Mouse (Mus musculus) C2C12 (cell line): Measurements from ENCODE around the gene Ccdc54. TPM values are rescaled to one million over a fixed set of nuclear protein-coding genes. Genes with fewer than 3 reads are reported as not detected.

Experiments used
- H3K27me3 ChIP-seq: one replicate; pipeline ENCODE4 v1.6.1; 2011; ENCODE audit not compliant: control insufficient read depth, insufficient read depth, insufficient read length
- H3K36me3 ChIP-seq: one replicate; pipeline ENCODE4 v1.6.1; 2011; ENCODE audit not compliant: control insufficient read depth, insufficient read depth
- H3K4me3 ChIP-seq: one replicate; pipeline ENCODE4 v1.5.1; 2011; ENCODE audit warnings: mild to moderate bottlenecking, control low read depth; ENCODE audit not compliant: poor library complexity, insufficient read depth, severe bottlenecking
- H3K79me2 ChIP-seq: one replicate; pipeline ENCODE4 v1.6.1; 2011; ENCODE audit not compliant: control insufficient read depth, insufficient read depth
- H3K79me3 ChIP-seq: one replicate; pipeline ENCODE4 v1.6.1; 2011; ENCODE audit warnings: low read depth, control low read depth
- H3ac ChIP-seq: one replicate; pipeline ENCODE3; 2011; ENCODE audit warnings: low read depth; ENCODE audit not compliant: control insufficient read depth, insufficient read length
- CEBPB ChIP-seq: IDR thresholded peaks from one replicate; pipeline ENCODE4 v1.6.1; 2011; ENCODE audit warnings: low read depth, mild to moderate bottlenecking, control low read depth, moderate library complexity
- CTCF ChIP-seq: IDR thresholded peaks from one replicate; pipeline ENCODE4 v1.5.1; 2011; ENCODE audit not compliant: control insufficient read depth, insufficient read depth, insufficient read length
- FOSL1 ChIP-seq: IDR thresholded peaks from one replicate; pipeline ENCODE4 v1.8.0; 2011; ENCODE audit warnings: mild to moderate bottlenecking, low read length; ENCODE audit not compliant: poor library complexity, insufficient read depth, severe bottlenecking
- MAX ChIP-seq: IDR thresholded peaks from one replicate; pipeline ENCODE4 v1.6.1; 2011; ENCODE audit warnings: mild to moderate bottlenecking, control low read depth
- MYOD1 ChIP-seq: IDR thresholded peaks from one replicate; pipeline ENCODE4 v1.6.1; 2011; ENCODE audit warnings: low read depth; ENCODE audit not compliant: control insufficient read depth, insufficient read length
- MYOG ChIP-seq: IDR thresholded peaks from one replicate; pipeline ENCODE4 v1.6.1; 2011; ENCODE audit not compliant: control insufficient read depth, insufficient read length; ENCODE audit errors: extremely low read depth
- USF1 ChIP-seq: IDR thresholded peaks from one replicate; pipeline ENCODE4 v1.6.1; 2011; ENCODE audit warnings: low read depth, mild to moderate bottlenecking, control low read depth, moderate library complexity
- long read RNA-seq, 2 experiments: library from polyadenylated mRNA; unstranded; transcript quantifications; one replicate each; pipeline ENCODE4 v2.0.0; 2019 to 2020
- polyA plus RNA-seq: library from polyadenylated mRNA; unstranded; fragments of >200 nt; fragmentation: generic; extraction: Trizol; gene quantifications from one replicate; pipeline ENCODE4 v1.2.1, GENCODE M21; 2012; ENCODE audit warnings: missing spikeins

Gene Ccdc54
- not detected for polyA plus RNA-seq
- long read RNA-seq, experiment 1, result 0 reads
- long read RNA-seq, experiment 2, result 0 reads

DNA sequence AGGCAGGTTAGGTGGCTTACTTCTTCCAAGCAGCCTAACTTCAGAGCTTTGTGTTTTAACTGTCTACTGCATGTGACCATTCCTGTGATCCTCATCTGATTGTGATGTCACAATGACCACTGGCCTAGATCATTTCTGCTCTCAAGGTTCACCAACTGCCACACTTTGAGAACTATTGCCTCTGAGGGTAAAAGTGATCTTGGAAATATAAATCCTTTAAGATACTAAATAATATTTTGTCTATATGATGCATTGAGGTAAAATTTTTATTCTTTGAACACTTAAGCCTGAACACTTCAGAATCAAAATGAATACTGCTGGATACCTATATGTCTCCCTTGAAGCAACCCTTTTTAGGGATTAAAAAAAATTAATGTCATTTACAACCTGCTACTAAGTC lies at the start of gene Ccdc54:
Gene Ccdc54, minus strand, starts transcription at position 101 of the 400 bp plus-strand sequence.
- no peak within 1 kb of the TSS for H3ac ChIP-seq
- no peaks in the 10 kb centered on the region for H3K36me3 ChIP-seq
- H3K4me3 ChIP-seq, result no peak within 1 kb of the TSS
- no peak for TF ChIP-seq CEBPB
- no peak for TF ChIP-seq USF1
- no peak for TF ChIP-seq MYOD1
- TF ChIP-seq MAX, result no peak
- no peak for TF ChIP-seq FOSL1
- no peak for TF ChIP-seq MYOG
- TF ChIP-seq CTCF, result no peak
- H3K27me3 ChIP-seq, result no peaks in the 10 kb centered on the region
- H3K79me3 ChIP-seq, result no peaks in the 10 kb centered on the region
- H3K79me2 ChIP-seq, result no peaks in the 10 kb centered on the region

- Histone ChIP-seq H3K4me3 (no peak overlapping the region), H3K36me3 (no peaks in the 10 kb centered on the region), H3K79me2 (no peaks in the 10 kb centered on the region), H3K79me3 (no peaks in the 10 kb centered on the region), H3ac (no peak overlapping the region), H3K27me3 (no peaks in the 10 kb centered on the region)
- TF ChIP-seq FOSL1 (no peak), USF1 (no peak), MYOD1 (peak; percentile 60), CEBPB (peak; percentile 27), MYOG (no peak), MAX (no peak), CTCF (no peak)
Observed at GRCm38 (mm10) chr16:50632585-50632984, 41.6 kb upstream of the Ccdc54 start.

- no peaks in the 10 kb centered on the region for H3K36me3 ChIP-seq
- H3K79me2 ChIP-seq, result no peaks in the 10 kb centered on the region
- TF ChIP-seq MYOD1, result no peak
- TF ChIP-seq MAX, result no peak
- TF ChIP-seq MYOG, result no peak
- no peak for TF ChIP-seq USF1
- no peak for TF ChIP-seq CTCF
- no peak for TF ChIP-seq CEBPB
- no peak for TF ChIP-seq FOSL1
- H3K79me3 ChIP-seq, result no peaks in the 10 kb centered on the region
- H3ac ChIP-seq, result no peak overlapping the region
- no peaks in the 10 kb centered on the region for H3K27me3 ChIP-seq
- no peak overlapping the region for H3K4me3 ChIP-seq
Observed at GRCm38 (mm10) chr16:50615569-50615968, 24.6 kb upstream of the Ccdc54 start.

GRCm38 (mm10) chr16:50612944-50613343 lies 22.0 kb upstream of the Ccdc54 start:
- H3K36me3 ChIP-seq, result no peaks in the 10 kb centered on the region
- no peaks in the 10 kb centered on the region for H3K79me3 ChIP-seq
- no peak overlapping the region for H3ac ChIP-seq
- no peak overlapping the region for H3K4me3 ChIP-seq
- TF ChIP-seq CEBPB (no peak), CTCF (no peak), MYOG (no peak), MYOD1 (no peak), MAX (no peak)
- no peaks in the 10 kb centered on the region for H3K79me2 ChIP-seq
- H3K27me3 ChIP-seq, result no peaks in the 10 kb centered on the region

DNA sequence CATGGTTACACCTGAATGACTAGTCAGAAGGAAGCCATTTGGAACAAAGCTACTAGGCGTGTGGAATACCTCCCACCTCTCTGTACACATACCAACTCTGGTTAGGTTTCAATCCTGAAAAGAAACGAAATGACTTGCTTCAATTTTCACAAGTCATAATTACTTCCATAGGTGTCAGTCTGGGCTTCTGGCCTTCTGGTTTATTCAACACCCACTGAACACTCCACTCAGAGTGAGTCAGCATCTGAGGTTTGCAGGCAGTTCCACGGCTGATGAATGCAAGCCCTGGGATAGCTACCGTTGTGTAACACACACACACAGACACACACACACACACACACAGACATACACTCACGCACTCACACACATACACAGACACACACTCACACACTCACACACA lies 19.6 kb upstream of the Ccdc54 start:
- TF ChIP-seq FOSL1, result no peak
- TF ChIP-seq MYOG, result no peak
- TF ChIP-seq CEBPB, result no peak
- no peak for TF ChIP-seq MAX
- TF ChIP-seq CTCF, result no peak
- TF ChIP-seq USF1, result no peak
- no peak for TF ChIP-seq MYOD1
- Histone ChIP-seq H3K27me3 (no peaks in the 10 kb centered on the region), H3K79me2 (no peaks in the 10 kb centered on the region), H3K79me3 (no peaks in the 10 kb centered on the region), H3K4me3 (no peak overlapping the region), H3K36me3 (no peaks in the 10 kb centered on the region), H3ac (no peak overlapping the region)

GRCm38 (mm10) chr16:50607776-50608562 lies 17.0 kb upstream of the Ccdc54 start:
- Histone ChIP-seq H3K79me2 (no peaks in the 10 kb centered on the region), H3K36me3 (no peaks in the 10 kb centered on the region), H3ac (no peak overlapping the region), H3K4me3 (no peak overlapping the region), H3K79me3 (no peaks in the 10 kb centered on the region), H3K27me3 (no peaks in the 10 kb centered on the region)
- TF ChIP-seq FOSL1 (no peak), MYOD1 (no peak), CEBPB (no peak), MAX (no peak), USF1 (no peak), CTCF (no peak), MYOG (no peak)
